Mouse (Mus musculus) limb, embryonic 12.5 days (tissue): ENCODE results near the gene Lamb2. TPM values are rescaled to one million over a fixed set of nuclear protein-coding genes. Genes with fewer than 3 reads are reported as not detected.

ENCODE experiments used
- ATAC-seq: fragments of 200-750 bp; cut with Nextera tagmentation; 2 replicates; pipeline ENCODE4 v1.8.0; 2017; ENCODE audit warnings: low read depth, moderate TSS enrichment; ENCODE audit not compliant: insufficient number of reproducible peaks, insufficient read depth, low FRiP score, low TSS enrichment
- H3K27ac ChIP-seq: fragments of 300-500 bp; sonication (generic); 2 replicates; pipeline ENCODE4 v1.5.1; 2016; ENCODE audit warnings: mild to moderate bottlenecking, moderate library complexity
- H3K27me3 ChIP-seq: fragments of 300-500 bp; sonication (generic); 2 replicates; pipeline ENCODE4 v1.6.1; 2016; ENCODE audit warnings: mild to moderate bottlenecking, moderate library complexity
- H3K36me3 ChIP-seq: fragments of 300-500 bp; sonication (generic); 2 replicates; pipeline ENCODE4 v1.6.1; 2016; ENCODE audit warnings: mild to moderate bottlenecking, moderate library complexity
- H3K4me1 ChIP-seq: fragments of 300-500 bp; sonication (generic); replicated peaks from 2 replicates; pipeline ENCODE4 v1.6.1; 2016
- H3K4me2 ChIP-seq: fragments of 300-500 bp; sonication (generic); 2 replicates; pipeline ENCODE4 v1.6.1; 2016; ENCODE audit warnings: mild to moderate bottlenecking, moderate library complexity
- H3K4me3 ChIP-seq: fragments of 300-500 bp; sonication (generic); replicated peaks from 2 replicates; pipeline ENCODE4 v1.5.1; 2016; ENCODE audit warnings: mild to moderate bottlenecking
- H3K9ac ChIP-seq: fragments of 300-500 bp; sonication (generic); replicated peaks from 2 replicates; pipeline ENCODE4 v1.6.1; 2016; ENCODE audit warnings: mild to moderate bottlenecking, moderate library complexity
- H3K9me3 ChIP-seq: fragments of 300-500 bp; sonication (generic); 2 replicates; pipeline ENCODE4 v1.6.1; 2016; ENCODE audit warnings: mild to moderate bottlenecking, moderate library complexity
- WGBS: fragments of 180-500 bp; shearing (Covaris S2); methylation state at CpG from one replicate; pipeline ENCODE4 v1.1.7; 2016; 5-methylcytosine and 5-hydroxymethylcytosine counted together
- polyA plus RNA-seq: library from polyadenylated mRNA; unstranded; fragments of >200 nt; fragmentation: Nextera tagmentation; extraction: Ambion mirVana; gene quantifications from 2 replicates; pipeline ENCODE4 v1.2.1, GENCODE M21; 2016

Lamb2 gene
- polyA plus RNA-seq, 1 experiment from 2014 or later = 40.8 TPM

DNA sequence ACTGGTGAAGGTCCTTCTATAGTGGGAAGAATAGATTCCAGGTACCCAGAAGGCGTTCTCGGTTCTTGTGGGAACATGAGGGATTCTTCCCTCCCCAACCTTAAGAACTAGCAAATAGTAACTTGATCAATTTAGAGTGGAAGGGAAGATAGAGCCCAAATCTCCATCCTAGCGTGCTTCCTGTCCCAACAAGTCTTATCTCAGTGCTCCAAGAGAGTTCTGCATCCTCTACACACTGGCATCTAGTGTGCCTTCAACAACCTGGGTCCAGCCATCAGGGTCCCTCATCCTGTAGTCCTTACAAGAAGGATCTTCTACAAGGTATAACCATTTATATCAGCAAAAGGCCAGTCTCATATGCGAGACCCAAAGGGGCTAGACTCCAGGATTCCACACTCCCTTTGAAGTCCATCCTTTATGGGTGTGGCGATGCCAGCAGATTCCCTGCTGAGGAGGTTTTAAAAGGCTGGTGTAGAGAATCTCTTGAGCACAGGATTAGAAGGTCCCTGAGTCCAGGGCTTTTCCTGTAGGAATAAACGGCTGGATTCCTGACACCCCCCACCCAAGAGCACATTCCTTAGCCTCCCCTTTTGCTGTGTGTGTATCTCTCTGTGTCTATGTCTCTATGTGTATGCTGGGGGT is 27.9 kb upstream of the Lamb2 start:
- Histone ChIP-seq H3K4me3 (peak overlapping the region; percentile 57), H3K4me1 (peaks cover 42% of the 10 kb centered on the region), H3K4me2 (peak overlapping the region; percentile 74), H3K27me3 (no peaks in the 10 kb centered on the region), H3K27ac (peak overlapping the region; percentile 89), H3K9ac (peak overlapping the region; percentile 63), H3K36me3 (peaks cover 23% of the 10 kb centered on the region), H3K9me3 (no peaks in the 10 kb centered on the region)
- WGBS = 47% methylated on average over 6 of the region's 6 CpGs
- ATAC-seq = no peak

- Histone ChIP-seq H3K9ac (peak overlapping the region; percentile 63), H3K4me3 (peak overlapping the region; percentile 57), H3K4me2 (peak overlapping the region; percentile 74), H3K27ac (peak overlapping the region; percentile 89), H3K9me3 (no peaks in the 10 kb centered on the region), H3K4me1 (peaks cover 42% of the 10 kb centered on the region), H3K36me3 (peaks cover 21% of the 10 kb centered on the region), H3K27me3 (no peaks in the 10 kb centered on the region)
- WGBS = under 1% methylated on average over 40 of the region's 40 CpGs
- ATAC-seq = peak; percentile 91
These were observed 27.1 kb upstream of the Lamb2 start for GRCm38 (mm10) chr9:108452291-108452906.

DNA sequence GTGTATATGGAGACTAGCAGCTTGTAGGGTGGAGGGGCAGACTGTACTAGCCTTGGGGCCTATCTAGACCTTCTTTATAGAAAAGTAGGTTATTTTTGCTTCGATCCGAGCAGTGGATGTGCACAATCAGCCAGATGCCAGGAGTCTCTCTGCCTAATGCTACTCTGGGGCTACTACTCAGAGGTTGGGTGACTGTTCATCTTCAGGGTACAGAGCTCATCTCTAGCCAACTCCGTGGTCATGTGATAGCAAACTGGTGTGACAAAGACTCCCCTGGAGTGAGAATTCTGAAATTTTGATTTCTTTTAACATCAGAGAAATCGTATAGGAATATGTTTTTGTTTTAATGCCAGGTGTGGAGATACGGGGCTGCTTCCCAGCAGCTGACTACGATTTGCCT is 26.6 kb upstream of the Lamb2 start:
- Histone ChIP-seq H3K27ac (peak overlapping the region; percentile 89), H3K36me3 (peaks cover 16% of the 10 kb centered on the region), H3K4me2 (peak overlapping the region; percentile 74), H3K27me3 (no peaks in the 10 kb centered on the region), H3K4me3 (peak overlapping the region; percentile 57), H3K9ac (peak overlapping the region; percentile 63), H3K4me1 (peaks cover 42% of the 10 kb centered on the region), H3K9me3 (no peaks in the 10 kb centered on the region)
- no peak for ATAC-seq
- 40% methylated on average over 6 of the region's 6 CpGs for WGBS

- H3K4me3 ChIP-seq = no peak overlapping the region
- peaks cover 42% of the 10 kb centered on the region for H3K4me1 ChIP-seq
- H3K9me3 ChIP-seq = no peaks in the 10 kb centered on the region
- peak overlapping the region; percentile 74 for H3K4me2 ChIP-seq
- no peak for ATAC-seq
- no peaks in the 10 kb centered on the region for H3K27me3 ChIP-seq
- H3K27ac ChIP-seq = peak overlapping the region; percentile 89; the same call in 1 of the 2 replicates
- 89% methylated on average over 4 of the region's 4 CpGs for WGBS
- H3K36me3 ChIP-seq = peaks cover 11% of the 10 kb centered on the region
- peak overlapping the region; percentile 63 for H3K9ac ChIP-seq
These were observed 26.1 kb upstream of the Lamb2 start for GRCm38 (mm10) chr9:108453458-108453857.

DNA sequence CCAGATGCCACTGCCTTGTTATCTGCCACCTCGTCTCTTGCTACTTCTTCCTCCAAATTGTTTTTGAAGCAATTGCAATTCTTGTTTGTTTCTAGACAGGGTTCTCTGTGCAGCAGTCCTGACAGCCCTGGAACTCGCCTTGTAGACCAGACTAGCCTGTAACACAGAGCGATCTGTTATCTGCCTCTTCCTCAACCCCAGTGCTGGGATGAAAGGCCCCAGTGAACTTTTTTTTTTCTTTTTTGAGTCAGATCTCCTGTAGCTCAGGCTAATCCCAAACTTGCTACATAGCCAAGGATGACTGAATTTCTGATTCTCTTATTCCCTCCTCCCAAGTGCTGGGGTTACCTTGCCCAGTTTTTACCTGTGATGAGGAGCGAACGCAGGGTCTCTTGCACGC is 25.1 kb upstream of the Lamb2 start:
- peaks cover 1% of the 10 kb centered on the region; the same call in 1 of the 2 replicates for H3K36me3 ChIP-seq
- no peak overlapping the region for H3K4me2 ChIP-seq
- H3K9me3 ChIP-seq = no peaks in the 10 kb centered on the region
- WGBS = 85% methylated on average over 6 of the region's 6 CpGs
- H3K9ac ChIP-seq = no peak overlapping the region
- H3K27ac ChIP-seq = no peak overlapping the region
- H3K27me3 ChIP-seq = no peaks in the 10 kb centered on the region
- ATAC-seq = no peak
- no peak overlapping the region for H3K4me3 ChIP-seq
- peaks cover 40% of the 10 kb centered on the region for H3K4me1 ChIP-seq

GRCm38 (mm10) chr9:108455747-108456571 is 23.6 kb upstream of the Lamb2 start:
- peaks cover 25% of the 10 kb centered on the region for H3K4me1 ChIP-seq
- H3K9me3 ChIP-seq = no peaks in the 10 kb centered on the region
- WGBS = 75% methylated on average over 12 of the region's 12 CpGs
- no peaks in the 10 kb centered on the region for H3K36me3 ChIP-seq
- no peak overlapping the region for H3K4me2 ChIP-seq
- H3K27ac ChIP-seq = no peak overlapping the region
- no peak overlapping the region for H3K4me3 ChIP-seq
- no peak overlapping the region for H3K9ac ChIP-seq
- no peak for ATAC-seq
- no peaks in the 10 kb centered on the region for H3K27me3 ChIP-seq

DNA sequence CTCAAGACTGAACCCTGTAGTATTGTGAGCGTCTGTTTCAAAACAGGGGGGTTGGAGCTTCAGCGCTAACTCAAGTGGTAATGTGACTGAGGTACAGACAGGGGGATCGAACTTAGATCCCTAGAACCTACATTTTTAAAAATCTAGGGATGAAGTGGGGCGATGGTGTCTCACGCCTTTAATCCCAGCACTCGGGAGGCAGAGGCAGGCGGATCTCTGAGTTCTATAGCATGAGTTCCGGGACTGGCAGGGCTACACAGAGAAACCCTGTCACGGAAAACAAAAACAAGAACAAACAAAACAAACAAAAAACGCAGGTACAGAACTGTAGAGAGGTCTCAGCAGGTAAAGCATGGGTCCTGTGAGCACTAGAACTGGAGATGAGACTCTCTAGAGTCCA is 22.6 kb upstream of the Lamb2 start:
- H3K9ac ChIP-seq = no peak overlapping the region
- 85% methylated on average over 10 of the region's 10 CpGs for WGBS

DNA sequence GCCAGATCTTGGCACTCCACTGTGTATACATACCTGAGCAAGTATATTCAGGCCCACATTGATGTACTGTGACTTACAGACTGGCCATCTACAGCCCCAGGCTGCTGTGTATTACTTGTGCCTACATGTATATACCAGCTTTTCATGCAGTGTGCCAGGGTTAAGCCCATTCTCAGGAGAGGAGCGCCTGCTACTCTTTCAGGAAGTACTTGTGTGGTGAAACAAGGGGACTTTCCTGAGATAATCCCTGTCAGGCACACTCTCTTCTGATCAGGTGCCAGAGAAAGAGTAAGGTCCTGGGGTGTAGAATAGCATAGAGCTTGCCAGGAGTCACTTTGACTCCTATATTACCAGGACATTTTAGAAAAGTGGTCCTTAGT is 19.6 kb upstream of the Lamb2 start:
- 95% methylated on average over 1 of the region's 1 CpGs for WGBS

More for the DNA sequence above, 22.6 kb upstream of the Lamb2 start:
- Histone ChIP-seq H3K9me3 (no peaks in the 10 kb centered on the region), H3K36me3 (no peaks in the 10 kb centered on the region), H3K4me3 (no peak overlapping the region), H3K27ac (no peak overlapping the region), H3K27me3 (no peaks in the 10 kb centered on the region), H3K4me1 (peaks cover 23% of the 10 kb centered on the region), H3K4me2 (no peak overlapping the region)
- ATAC-seq = no peak

DNA sequence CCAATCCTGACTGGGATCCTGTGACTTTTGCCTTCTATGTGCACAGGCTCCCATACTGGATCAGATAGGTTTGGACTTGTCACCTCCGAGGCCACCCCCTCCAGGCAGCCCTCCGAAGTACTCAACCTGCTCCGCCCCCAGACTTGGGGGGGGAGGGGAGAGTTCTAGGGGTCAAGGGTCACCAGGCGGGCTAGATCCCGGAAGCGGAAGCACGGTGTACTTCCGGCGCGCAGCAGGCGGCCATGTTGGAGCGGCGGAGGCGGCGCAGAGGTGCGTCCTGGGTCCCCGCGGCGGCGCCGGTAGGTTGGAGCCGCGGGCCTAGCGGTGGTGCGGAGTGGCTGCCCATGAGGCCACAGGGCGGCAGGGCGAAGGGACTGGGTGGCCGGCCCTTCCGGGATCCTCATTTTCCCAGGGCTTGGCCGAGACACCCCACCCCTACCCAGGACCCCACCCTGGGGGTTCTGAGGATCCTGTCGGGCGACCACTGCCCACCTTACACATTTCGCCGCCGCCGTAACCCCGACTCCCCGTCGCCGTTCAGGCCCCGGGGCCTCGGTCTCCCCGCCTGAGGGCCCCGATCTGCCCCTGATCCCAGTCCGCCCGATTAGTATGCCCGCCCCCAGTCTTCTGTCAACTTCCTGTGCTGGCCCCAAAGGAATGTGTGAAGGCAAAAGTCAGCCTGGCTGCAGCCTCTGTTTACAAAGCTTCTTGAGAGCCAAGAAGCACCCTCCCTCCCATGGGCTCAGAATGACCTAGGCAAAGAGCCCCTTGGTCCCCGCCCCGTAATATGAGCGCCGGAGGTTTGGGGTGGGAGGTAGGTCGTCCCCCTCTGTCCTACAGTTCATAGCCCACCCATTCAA is 19.0 kb upstream of the Lamb2 start, which contains the start of gene Ccdc71:
Ccdc71 (plus strand) TSS at position 209 of the 860 bp plus-strand sequence.
- Histone ChIP-seq H3K9ac (peak within 1 kb of the TSS; percentile 90), H3K36me3 (peaks cover 29% of the 10 kb centered on the region), H3K27me3 (no peaks in the 10 kb centered on the region), H3K4me2 (peak within 1 kb of the TSS; percentile 92), H3K27ac (peak within 1 kb of the TSS; percentile 87), H3K4me3 (peak within 1 kb of the TSS; percentile 91), H3K4me1 (peaks cover 12% of the 10 kb centered on the region), H3K9me3 (no peaks in the 10 kb centered on the region)
- ATAC-seq = peak; percentile 66
- under 1% methylated on average over 52 of the region's 52 CpGs for WGBS

More for the DNA sequence above, 19.6 kb upstream of the Lamb2 start:
- H3K27ac ChIP-seq = peak overlapping the region; percentile 87; the same call in 1 of the 2 replicates
- H3K4me3 ChIP-seq = peak overlapping the region; percentile 91
- H3K36me3 ChIP-seq = peaks cover 22% of the 10 kb centered on the region
- H3K4me1 ChIP-seq = peaks cover 12% of the 10 kb centered on the region
- ATAC-seq = no peak
- H3K4me2 ChIP-seq = peak overlapping the region; percentile 92
- no peaks in the 10 kb centered on the region for H3K27me3 ChIP-seq
- no peak overlapping the region for H3K9ac ChIP-seq
- no peaks in the 10 kb centered on the region for H3K9me3 ChIP-seq

DNA sequence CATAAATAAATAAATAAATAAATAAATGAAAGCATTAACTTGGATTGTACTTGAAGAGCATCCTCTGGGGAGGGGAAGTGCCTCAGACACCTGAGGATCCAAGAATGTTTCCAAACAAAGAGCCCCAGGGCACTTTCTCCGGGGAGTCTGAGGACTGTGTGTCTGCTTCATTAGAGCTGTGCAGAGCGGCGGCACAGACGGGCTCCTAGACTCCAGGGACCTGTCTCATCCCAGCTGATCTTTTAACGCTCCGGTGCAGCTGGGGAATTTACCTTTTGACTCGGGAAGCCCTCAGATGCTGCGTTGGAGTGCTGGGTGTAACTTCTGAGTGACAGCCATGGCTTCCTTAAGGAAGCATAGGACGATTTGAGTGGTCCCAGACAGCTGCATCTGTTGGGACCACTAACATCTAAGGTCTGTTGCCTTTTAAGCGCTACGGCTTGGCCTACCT is 18.3 kb upstream of the Lamb2 start, which contains the start of gene Klhdc8b:
Klhdc8b (minus strand) TSS at position 401 of the 451 bp plus-strand sequence.
- WGBS = 26% methylated on average over 11 of the region's 11 CpGs
- Histone ChIP-seq H3K27me3 (no peaks in the 10 kb centered on the region), H3K36me3 (peaks cover 35% of the 10 kb centered on the region), H3K9me3 (no peaks in the 10 kb centered on the region), H3K27ac (peak within 1 kb of the TSS; percentile 87), H3K4me2 (peak within 1 kb of the TSS; percentile 92), H3K4me1 (peaks cover 12% of the 10 kb centered on the region), H3K9ac (peak within 1 kb of the TSS; percentile 90), H3K4me3 (peak within 1 kb of the TSS; percentile 91)
- no peak for ATAC-seq
